Mouse (Mus musculus): ENCODE results near the gene Pld1. TPM values are rescaled to one million over a fixed set of nuclear protein-coding genes. Genes with fewer than 3 reads are reported as not detected.
"Not testable (repeated sequence)": the region's sequence is repeated elsewhere in the genome, so short reads cannot be mapped to it uniquely, and the experiment has no call there.

Pld1 gene
- polyA plus RNA-seq, 2 experiments: 6.4 to 6.8 TPM

DNA sequence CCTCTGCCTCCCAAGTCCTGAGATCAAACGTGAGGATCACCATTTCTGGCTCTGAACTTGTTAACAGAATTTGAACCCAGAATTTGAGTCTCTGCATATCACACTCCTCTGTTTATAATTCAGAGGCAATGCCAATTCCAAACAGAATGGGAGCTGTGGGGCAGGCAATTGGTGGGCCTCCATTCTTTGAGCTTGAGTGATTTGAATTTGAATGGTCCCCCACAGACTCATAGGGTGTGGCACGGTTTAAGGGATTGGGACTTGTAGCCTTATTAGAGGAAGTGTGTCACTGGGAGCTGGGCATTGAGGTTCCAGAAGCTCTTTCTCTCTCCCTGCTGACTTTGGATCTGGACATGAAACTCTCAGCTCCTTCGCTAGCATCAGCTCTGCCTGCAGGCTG lies 2.9 kb upstream of the Pld1 start:
- Histone ChIP-seq H3K4me3 (replicated peaks; ENCODE audit: low read length) (no peak overlapping the region), H3K9ac (ENCODE audit: low read depth, low read length, severe bottlenecking) (no peak overlapping the region), H3K9me3 (ENCODE audit: control insufficient read depth, low read length) (no peaks in the 10 kb centered on the region)

DNA sequence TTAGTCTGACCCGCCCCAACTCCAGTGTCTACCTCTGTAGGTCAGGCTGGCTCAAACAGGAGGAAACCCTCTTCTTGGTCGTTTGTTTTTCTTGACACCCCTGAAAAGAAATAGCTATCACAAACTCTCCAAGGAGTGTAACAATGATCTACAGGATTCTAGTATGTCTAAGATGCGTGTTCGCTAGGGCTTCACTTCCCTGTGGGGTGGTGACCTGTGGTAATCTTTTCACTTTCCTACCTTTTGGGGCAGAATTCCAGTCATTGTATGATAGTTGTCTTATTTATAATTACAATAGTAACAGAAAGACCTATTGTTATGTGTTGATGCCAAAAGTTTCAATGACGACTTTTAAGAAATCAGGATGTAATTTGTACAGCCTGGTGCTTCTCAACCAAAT lies 1.8 kb upstream of the Pld1 start:
- peaks cover 11% of the 10 kb centered on the region for H3K4me1 ChIP-seq (ENCODE audit: control insufficient read depth, insufficient read depth, low read length)
- WGBS: 80% methylated on average over 5 of the region's 5 CpGs
- ATAC-seq (ENCODE audit: low FRiP score, low read depth) (no peak), DNase-seq (ENCODE audit: low spot score) (no peak)
- no peak for TF ChIP-seq POLR2A (IDR thresholded peaks at IDR 0.05; ENCODE audit: borderline replicate concordance, extremely low read depth, insufficient read depth, insufficient read length)
- no peak overlapping the region for H3K9ac ChIP-seq (ENCODE audit: low read depth, low read length, severe bottlenecking)
- no peak overlapping the region for H3K27ac ChIP-seq (replicated peaks; ENCODE audit: low read depth, low read length)
- no peaks in the 10 kb centered on the region for H3K36me3 ChIP-seq (ENCODE audit: control insufficient read depth, insufficient read depth, low read length)
- no peak overlapping the region for H3K4me2 ChIP-seq (replicated peaks; ENCODE audit: low read depth, low read length, severe bottlenecking)
- no peaks in the 10 kb centered on the region for H3K9me3 ChIP-seq (ENCODE audit: control insufficient read depth, low read length)
- no peaks in the 10 kb centered on the region for H3K27me3 ChIP-seq (ENCODE audit: control insufficient read depth, insufficient read depth, low read length)
- H3K4me3 ChIP-seq (replicated peaks; ENCODE audit: low read length): no peak overlapping the region

More for the DNA sequence above, 2.9 kb upstream of the Pld1 start:
- no peak for TF ChIP-seq POLR2A (IDR thresholded peaks at IDR 0.05; ENCODE audit: borderline replicate concordance, extremely low read depth, insufficient read depth, insufficient read length)
- H3K4me2 ChIP-seq (replicated peaks; ENCODE audit: low read depth, low read length, severe bottlenecking): no peak overlapping the region
- peaks cover 11% of the 10 kb centered on the region for H3K4me1 ChIP-seq (ENCODE audit: control insufficient read depth, insufficient read depth, low read length)
- DNase-seq (ENCODE audit: low spot score) (no peak), ATAC-seq (ENCODE audit: low FRiP score, low read depth) (no peak)
- 72% methylated on average over 3 of the region's 3 CpGs for WGBS
- no peak overlapping the region for H3K27ac ChIP-seq (replicated peaks; ENCODE audit: low read depth, low read length)
- no peaks in the 10 kb centered on the region for H3K36me3 ChIP-seq (ENCODE audit: control insufficient read depth, insufficient read depth, low read length)
- H3K27me3 ChIP-seq (ENCODE audit: control insufficient read depth, insufficient read depth, low read length): no peaks in the 10 kb centered on the region

DNA sequence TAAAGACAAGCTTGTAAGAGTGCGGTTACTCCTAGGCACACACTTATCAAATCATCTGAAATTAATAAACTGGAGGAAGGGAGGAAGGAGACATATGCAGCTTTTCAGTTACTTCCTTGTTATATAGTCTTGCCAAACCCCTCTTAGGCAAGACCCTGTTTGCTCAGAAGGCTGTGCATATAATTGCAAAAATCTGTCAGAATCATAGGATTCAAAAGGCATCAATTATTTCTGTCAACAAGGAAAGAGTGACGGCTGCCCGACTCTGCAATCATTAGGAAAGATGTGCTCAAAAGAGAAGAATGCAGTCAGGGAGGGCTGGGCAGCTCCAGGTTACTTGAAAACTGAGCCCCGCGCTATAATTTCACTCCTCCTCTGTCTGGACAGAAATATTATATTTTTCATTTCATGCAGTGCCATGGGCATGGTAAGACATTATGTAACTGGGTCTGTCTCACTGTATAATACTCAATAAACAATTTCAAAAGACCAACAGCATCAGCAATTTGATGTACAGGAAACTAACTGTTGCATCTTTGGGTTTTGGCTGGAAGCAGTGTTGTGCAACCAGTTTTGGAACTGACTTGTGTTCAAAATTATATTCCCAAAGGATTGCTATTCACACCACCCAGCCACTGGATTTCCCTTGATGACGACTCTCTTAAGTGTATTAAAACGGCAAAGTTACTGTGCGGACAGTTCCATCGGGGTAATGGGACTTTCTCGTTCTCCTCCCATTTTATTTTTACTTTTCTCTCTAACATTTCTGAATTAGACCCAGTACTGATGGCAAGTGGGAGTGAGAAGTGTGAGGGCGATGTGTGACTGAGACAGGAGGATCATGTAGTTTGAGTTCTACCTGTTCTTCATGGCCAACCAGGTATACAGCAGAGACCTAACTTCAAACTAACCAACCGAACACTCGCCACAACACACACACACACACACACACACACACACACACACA lies 1.1 kb upstream of the Pld1 start:
- ATAC-seq (ENCODE audit: low FRiP score, low read depth) (no peak), DNase-seq (ENCODE audit: low spot score) (no peak)
- 66% methylated on average over 13 of the region's 13 CpGs for WGBS
- no peak for TF ChIP-seq POLR2A (IDR thresholded peaks at IDR 0.05; ENCODE audit: borderline replicate concordance, extremely low read depth, insufficient read depth, insufficient read length)
- H3K27ac ChIP-seq (replicated peaks; ENCODE audit: low read depth, low read length): no peak overlapping the region
- no peaks in the 10 kb centered on the region for H3K27me3 ChIP-seq (ENCODE audit: control insufficient read depth, insufficient read depth, low read length)
- H3K4me1 ChIP-seq (ENCODE audit: control insufficient read depth, insufficient read depth, low read length): peaks cover 11% of the 10 kb centered on the region
- H3K4me2 ChIP-seq (replicated peaks; ENCODE audit: low read depth, low read length, severe bottlenecking): peak overlapping the region; percentile 97
- no peak overlapping the region for H3K9ac ChIP-seq (ENCODE audit: low read depth, low read length, severe bottlenecking)
- H3K36me3 ChIP-seq (ENCODE audit: control insufficient read depth, insufficient read depth, low read length): no peaks in the 10 kb centered on the region
- H3K9me3 ChIP-seq (ENCODE audit: control insufficient read depth, low read length): no peaks in the 10 kb centered on the region
- no peak overlapping the region for H3K4me3 ChIP-seq (replicated peaks; ENCODE audit: low read length)

DNA sequence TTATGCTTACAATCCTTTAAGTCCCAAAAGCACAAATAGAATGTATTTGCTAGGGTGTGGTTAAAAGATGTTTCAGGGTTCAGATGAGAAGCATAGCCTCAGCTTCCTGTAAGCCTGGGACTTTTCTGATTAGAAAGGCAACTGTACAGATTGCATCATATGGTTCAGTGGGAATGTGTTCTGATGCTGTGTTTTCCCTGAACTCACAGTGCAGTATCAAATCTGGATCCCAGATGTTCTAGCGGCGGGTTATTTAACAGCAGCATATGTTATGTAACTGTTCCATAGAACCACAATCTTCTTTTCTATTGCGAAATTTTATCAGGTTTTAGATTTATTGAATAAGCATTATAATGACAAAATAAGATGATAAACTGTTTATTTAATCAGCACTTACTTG lies 3.1 kb downstream of the Pld1 start:
- Histone ChIP-seq H3K4me2 (replicated peaks; ENCODE audit: low read depth, low read length, severe bottlenecking) (no peak overlapping the region), H3K9me3 (ENCODE audit: control insufficient read depth, low read length) (no peaks in the 10 kb centered on the region), H3K4me1 (ENCODE audit: control insufficient read depth, insufficient read depth, low read length) (peaks cover 11% of the 10 kb centered on the region), H3K4me3 (replicated peaks; ENCODE audit: low read length) (no peak overlapping the region), H3K27me3 (ENCODE audit: control insufficient read depth, insufficient read depth, low read length) (no peaks in the 10 kb centered on the region), H3K36me3 (ENCODE audit: control insufficient read depth, insufficient read depth, low read length) (no peaks in the 10 kb centered on the region), H3K27ac (replicated peaks; ENCODE audit: low read depth, low read length) (no peak overlapping the region), H3K9ac (ENCODE audit: low read depth, low read length, severe bottlenecking) (no peak overlapping the region)
- no peak for TF ChIP-seq POLR2A (IDR thresholded peaks at IDR 0.05; ENCODE audit: borderline replicate concordance, extremely low read depth, insufficient read depth, insufficient read length)
- no peak for ATAC-seq (ENCODE audit: low FRiP score, low read depth)
- WGBS: 36% methylated on average over 3 of the region's 3 CpGs
- DNase-seq (ENCODE audit: low spot score): peak; percentile 83

DNA sequence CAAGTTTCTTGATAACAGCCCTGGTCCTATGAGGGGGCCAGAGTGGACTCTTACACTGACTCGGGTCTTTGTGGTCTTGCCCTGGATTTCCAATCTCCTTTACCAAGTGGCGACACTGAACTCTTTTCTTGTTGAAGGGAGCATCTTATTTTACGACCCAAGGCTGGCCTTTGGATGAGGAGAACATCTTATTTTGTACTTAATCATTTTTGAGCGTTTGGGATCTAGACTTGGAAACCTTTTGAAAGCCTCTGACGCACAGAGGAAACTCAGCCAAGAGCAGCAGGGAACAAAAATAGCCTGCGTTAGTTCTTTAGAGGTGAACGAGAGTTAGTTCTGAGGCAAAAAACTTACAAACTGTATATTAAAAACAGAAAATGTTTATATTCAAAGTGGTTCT lies 4.5 kb downstream of the Pld1 start:
- Histone ChIP-seq H3K27me3 (ENCODE audit: control insufficient read depth, insufficient read depth, low read length) (no peaks in the 10 kb centered on the region), H3K27ac (replicated peaks; ENCODE audit: low read depth, low read length) (no peak overlapping the region), H3K9me3 (ENCODE audit: control insufficient read depth, low read length) (no peaks in the 10 kb centered on the region), H3K36me3 (ENCODE audit: control insufficient read depth, insufficient read depth, low read length) (no peaks in the 10 kb centered on the region), H3K4me3 (replicated peaks; ENCODE audit: low read length) (no peak overlapping the region), H3K4me2 (replicated peaks; ENCODE audit: low read depth, low read length, severe bottlenecking) (no peak overlapping the region), H3K9ac (ENCODE audit: low read depth, low read length, severe bottlenecking) (no peak overlapping the region), H3K4me1 (ENCODE audit: control insufficient read depth, insufficient read depth, low read length) (peaks cover 10% of the 10 kb centered on the region)
- DNase-seq (ENCODE audit: low spot score) (peak; percentile 61), ATAC-seq (ENCODE audit: low FRiP score, low read depth) (no peak)
- TF ChIP-seq POLR2A (IDR thresholded peaks at IDR 0.05; ENCODE audit: borderline replicate concordance, extremely low read depth, insufficient read depth, insufficient read length): no peak
- 73% methylated on average over 7 of the region's 7 CpGs for WGBS

DNA sequence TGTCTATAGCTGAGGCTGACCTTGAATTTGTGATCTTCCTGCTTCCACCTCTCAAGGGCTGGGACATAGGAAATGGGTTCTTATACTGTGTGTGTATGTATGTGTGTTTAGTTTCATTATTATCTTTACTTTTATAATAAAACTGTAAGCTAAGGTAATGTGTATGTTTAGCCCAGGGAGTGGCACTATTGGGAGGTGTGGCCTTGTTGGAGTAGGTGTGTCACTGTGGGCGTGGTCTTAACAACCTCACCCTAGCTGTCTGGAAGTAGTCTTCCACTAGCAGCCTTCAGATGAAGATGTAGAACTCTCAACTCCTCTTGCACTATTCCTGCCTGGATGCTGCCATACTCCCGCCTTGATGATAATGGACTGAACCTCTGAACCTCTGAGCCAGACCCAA lies 6.9 kb downstream of the Pld1 start:
- not testable (repeated sequence) for H3K9ac ChIP-seq (ENCODE audit: low read depth, low read length, severe bottlenecking); H3K4me1 ChIP-seq (ENCODE audit: control insufficient read depth, insufficient read depth, low read length); H3K27ac ChIP-seq (replicated peaks; ENCODE audit: low read depth, low read length); H3K4me3 ChIP-seq (replicated peaks; ENCODE audit: low read length); ATAC-seq (ENCODE audit: low FRiP score, low read depth); H3K9me3 ChIP-seq (ENCODE audit: control insufficient read depth, low read length); H3K4me2 ChIP-seq (replicated peaks; ENCODE audit: low read depth, low read length, severe bottlenecking); DNase-seq (ENCODE audit: low spot score); H3K27me3 ChIP-seq (ENCODE audit: control insufficient read depth, insufficient read depth, low read length); H3K36me3 ChIP-seq (ENCODE audit: control insufficient read depth, insufficient read depth, low read length)
- WGBS: 82% methylated on average over 2 of the region's 2 CpGs
